Mouse (Mus musculus) CH12F3 (cell line): ENCODE data around the gene Hnrnpdl.

Experiments used
- in situ Hi-C: fragments of 300-500 bp; cut with MboI; formaldehyde crosslinking; loops from 2 replicates; pipeline ENCODE4 v1.14.3; 2020; ENCODE audit warnings: low sequenced_read_pairs

The Hnrnpdl gene

GRCm38 (mm10) chr5:100047871-100048270 lies 8.4 kb upstream of the Hnrnpdl start:
- in situ Hi-C loops: no loop called here

- in situ Hi-C loops: no loop called here
Observed at GRCm38 (mm10) chr5:100047143-100047640, 7.7 kb upstream of the Hnrnpdl start.

- in situ Hi-C loops: no loop called here
Observed at GRCm38 (mm10) chr5:100046096-100046495, 6.6 kb upstream of the Hnrnpdl start.

GRCm38 (mm10) chr5:100044621-100045020 lies 5.2 kb upstream of the Hnrnpdl start:
- in situ Hi-C loops: no loop called here

GRCm38 (mm10) chr5:100044030-100044429 lies 4.6 kb upstream of the Hnrnpdl start:
- in situ Hi-C loops: no loop called here

GRCm38 (mm10) chr5:100043361-100043760 lies 3.9 kb upstream of the Hnrnpdl start:
- in situ Hi-C loops: no loop called here

- in situ Hi-C loops: no loop called here
Observed at GRCm38 (mm10) chr5:100042467-100042866, 3.0 kb upstream of the Hnrnpdl start.

- in situ Hi-C loops: no loop called here
Observed at GRCm38 (mm10) chr5:100041272-100041671, 1.8 kb upstream of the Hnrnpdl start.

GRCm38 (mm10) chr5:100040281-100040784 lies 869 bp upstream of the Hnrnpdl start:
- in situ Hi-C loops: no loop called here

GRCm38 (mm10) chr5:100038714-100039601 lies 506 bp downstream of the Hnrnpdl start:
- in situ Hi-C loops: loop anchor here (10.0 kb wide), 1 partner anchor 54 kb away; no protein-coding TSS in a partner anchor

- in situ Hi-C loops: loop anchor here (10.0 kb wide), 1 partner anchor 53 kb away; no protein-coding TSS in a partner anchor
Observed at GRCm38 (mm10) chr5:100037965-100038713, 1.3 kb downstream of the Hnrnpdl start.

- in situ Hi-C loops: loop anchor here (10.0 kb wide), 1 partner anchor 52 kb away; no protein-coding TSS in a partner anchor
Observed at GRCm38 (mm10) chr5:100036681-100037080, 2.8 kb downstream of the Hnrnpdl start.

- in situ Hi-C loops: loop anchor here (10.0 kb wide), 1 partner anchor 51 kb away; no protein-coding TSS in a partner anchor
Observed at GRCm38 (mm10) chr5:100035950-100036349, 3.5 kb downstream of the Hnrnpdl start.

GRCm38 (mm10) chr5:100032646-100033045 lies 6.8 kb downstream of the Hnrnpdl start:
- in situ Hi-C loops: loop anchor here (10.0 kb wide), 1 partner anchor 48 kb away; no protein-coding TSS in a partner anchor

GRCm38 (mm10) chr5:100032107-100032506 lies 7.4 kb downstream of the Hnrnpdl start:
- in situ Hi-C loops: loop anchor here (10.0 kb wide), 1 partner anchor 47 kb away; no protein-coding TSS in a partner anchor

- in situ Hi-C loops: loop anchor here (10.0 kb wide), 1 partner anchor 45 kb away; no protein-coding TSS in a partner anchor
Observed at GRCm38 (mm10) chr5:100030069-100030468, 9.4 kb downstream of the Hnrnpdl start.

- in situ Hi-C loops: no loop called here
Observed at GRCm38 (mm10) chr5:100024868-100025267, 14.6 kb downstream of the Hnrnpdl start.

GRCm38 (mm10) chr5:100024403-100024802 lies 15.1 kb downstream of the Hnrnpdl start:
- in situ Hi-C loops: no loop called here

- in situ Hi-C loops: no loop called here
Observed at GRCm38 (mm10) chr5:100020089-100020488, 19.4 kb downstream of the Hnrnpdl start.

- in situ Hi-C loops: no loop called here
Observed at GRCm38 (mm10) chr5:100012599-100012998, 26.9 kb downstream of the Hnrnpdl start.

- in situ Hi-C loops: no loop called here
Observed at GRCm38 (mm10) chr5:100008485-100008884, 31.0 kb downstream of the Hnrnpdl start.
